Mouse (Mus musculus) ZHBTc4 (cell line): ENCODE measurements at regions not wholly inside any gene's neighbourhood (a gene's known extent, or its start where the extent isn't known, plus 50 kb on each side); places are given as distances from the start of the nearest gene placed in this dataset.

Experiments
- DNase-seq: peaks from one replicate; pipeline ENCODE4 v3.0.0-alpha.2; 2011; ENCODE audit warnings: low read depth, low spot score

- no peak for DNase-seq
Observed at GRCm38 (mm10) chr15:8582676-8583075, 62.9 kb upstream of the Gm2310 start.

GRCm38 (mm10) chr15:8581146-8581913 lies 61.6 kb upstream of the Gm2310 start:
- DNase-seq = no peak

- no peak for DNase-seq
Observed at GRCm38 (mm10) chr15:8580077-8580476, 60.3 kb upstream of the Gm2310 start.

DNA sequence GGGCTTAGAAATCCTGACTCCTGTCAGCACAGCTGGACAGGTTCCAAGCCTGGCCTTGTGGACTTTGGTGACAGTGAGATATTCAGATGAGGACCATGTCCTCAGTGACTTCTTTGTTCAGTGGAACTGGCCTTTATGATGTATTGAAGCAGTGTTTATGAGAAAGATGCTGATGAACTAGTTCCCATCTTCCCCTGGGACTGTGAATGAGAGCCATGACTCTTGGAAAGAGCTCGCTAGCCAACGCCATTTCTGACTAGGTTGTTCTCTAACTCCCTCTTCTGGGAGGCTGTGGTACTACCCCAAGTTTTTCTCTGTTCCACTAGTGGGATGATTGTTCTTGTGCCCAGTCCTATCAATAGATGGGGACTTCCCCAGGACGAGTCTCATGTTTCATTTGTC lies 57.7 kb upstream of the Gm2310 start:
- DNase-seq = peak; percentile 73

- no peak for DNase-seq
Observed at GRCm38 (mm10) chr15:8576975-8577374, 57.2 kb upstream of the Gm2310 start.

- peak; percentile 38 for DNase-seq
Observed at GRCm38 (mm10) chr15:8569617-8570016, 49.9 kb upstream of the Gm2310 start.
